Mouse (Mus musculus): ENCODE measurements at regions not wholly inside any gene's neighbourhood (a gene's known extent, or its start where the extent isn't known, plus 50 kb on each side); places are given as distances from the start of the nearest gene placed in this dataset.

DNA sequence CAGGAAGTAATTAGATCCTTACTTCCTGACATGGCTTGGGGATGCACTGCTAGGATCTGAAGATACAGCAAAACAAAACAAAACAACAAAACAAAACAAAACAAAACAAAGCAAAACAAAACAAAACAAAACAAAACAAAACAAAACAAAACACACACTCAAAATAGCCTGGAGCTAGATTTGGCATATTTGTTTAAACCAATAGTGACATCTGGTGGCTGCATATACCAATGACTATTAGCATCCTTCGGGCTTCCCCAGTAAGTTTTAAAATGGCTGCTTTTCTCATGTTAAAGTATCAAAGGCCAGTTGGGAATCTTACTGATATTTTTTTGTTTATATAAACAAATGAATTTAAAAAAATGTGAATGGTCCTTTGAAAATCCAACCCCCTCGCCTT is 52.9 kb upstream of the Ica1 start:
- H3K27ac ChIP-seq (replicated peaks) = no peak overlapping the region
- no peak overlapping the region for H3K9ac ChIP-seq (replicated peaks)
- no peak overlapping the region for H3K4me3 ChIP-seq
- peak; percentile 81 for ATAC-seq (replicated peaks)
- H3K4me2 ChIP-seq (replicated peaks) = no peak overlapping the region
- no peaks in the 10 kb centered on the region for H3K27me3 ChIP-seq
- H3K36me3 ChIP-seq = no peaks in the 10 kb centered on the region
- WGBS = 38% methylated on average over 2 of the region's 2 CpGs
- H3K4me1 ChIP-seq = no peaks in the 10 kb centered on the region
- H3K9me3 ChIP-seq = no peaks in the 10 kb centered on the region

GRCm38 (mm10) chr6:8832924-8833323 is 54.6 kb upstream of the Ica1 start:
- ATAC-seq (replicated peaks) = no peak
- WGBS = 83% methylated on average over 1 of the region's 1 CpGs
- Histone ChIP-seq H3K27ac (replicated peaks) (no peak overlapping the region), H3K4me2 (replicated peaks) (no peak overlapping the region), H3K4me1 (no peaks in the 10 kb centered on the region), H3K9me3 (no peaks in the 10 kb centered on the region), H3K36me3 (no peaks in the 10 kb centered on the region), H3K27me3 (no peaks in the 10 kb centered on the region), H3K4me3 (no peak overlapping the region), H3K9ac (replicated peaks) (no peak overlapping the region)

GRCm38 (mm10) chr6:8853657-8854056 is 75.4 kb upstream of the Ica1 start:
- Histone ChIP-seq H3K9me3 (no peaks in the 10 kb centered on the region), H3K4me1 (no peaks in the 10 kb centered on the region), H3K27me3 (no peaks in the 10 kb centered on the region), H3K4me3 (no peak overlapping the region), H3K4me2 (replicated peaks) (no peak overlapping the region), H3K9ac (replicated peaks) (no peak overlapping the region), H3K27ac (replicated peaks) (no peak overlapping the region), H3K36me3 (no peaks in the 10 kb centered on the region)
- no peak for ATAC-seq (replicated peaks)
- 87% methylated on average over 5 of the region's 5 CpGs for WGBS

DNA sequence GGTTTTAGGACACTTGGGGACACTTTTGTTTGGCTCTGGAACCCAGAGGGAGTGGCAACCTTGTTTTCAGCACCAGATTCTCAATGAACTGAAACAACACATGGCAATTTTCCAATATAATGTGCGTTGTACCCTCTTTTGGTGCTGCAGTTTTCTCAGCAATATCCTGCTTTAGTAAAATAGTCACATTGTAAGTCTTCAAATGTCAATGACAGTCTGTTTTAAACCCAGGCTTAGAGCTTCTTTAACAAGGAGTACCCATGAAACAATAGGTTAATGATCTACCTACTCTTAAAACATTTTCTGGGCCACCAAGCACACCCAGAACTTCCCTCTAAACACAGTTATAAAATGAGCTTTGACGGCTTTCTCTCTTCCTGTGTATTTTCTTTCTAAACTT is 82.3 kb upstream of the Ica1 start:
- Histone ChIP-seq H3K4me2 (replicated peaks) (no peak overlapping the region), H3K36me3 (no peaks in the 10 kb centered on the region), H3K4me3 (no peak overlapping the region), H3K27ac (replicated peaks) (no peak overlapping the region), H3K27me3 (no peaks in the 10 kb centered on the region), H3K9me3 (no peaks in the 10 kb centered on the region), H3K4me1 (no peaks in the 10 kb centered on the region), H3K9ac (replicated peaks) (no peak overlapping the region)
- WGBS = 73% methylated on average over 2 of the region's 2 CpGs
- ATAC-seq (replicated peaks) = no peak

DNA sequence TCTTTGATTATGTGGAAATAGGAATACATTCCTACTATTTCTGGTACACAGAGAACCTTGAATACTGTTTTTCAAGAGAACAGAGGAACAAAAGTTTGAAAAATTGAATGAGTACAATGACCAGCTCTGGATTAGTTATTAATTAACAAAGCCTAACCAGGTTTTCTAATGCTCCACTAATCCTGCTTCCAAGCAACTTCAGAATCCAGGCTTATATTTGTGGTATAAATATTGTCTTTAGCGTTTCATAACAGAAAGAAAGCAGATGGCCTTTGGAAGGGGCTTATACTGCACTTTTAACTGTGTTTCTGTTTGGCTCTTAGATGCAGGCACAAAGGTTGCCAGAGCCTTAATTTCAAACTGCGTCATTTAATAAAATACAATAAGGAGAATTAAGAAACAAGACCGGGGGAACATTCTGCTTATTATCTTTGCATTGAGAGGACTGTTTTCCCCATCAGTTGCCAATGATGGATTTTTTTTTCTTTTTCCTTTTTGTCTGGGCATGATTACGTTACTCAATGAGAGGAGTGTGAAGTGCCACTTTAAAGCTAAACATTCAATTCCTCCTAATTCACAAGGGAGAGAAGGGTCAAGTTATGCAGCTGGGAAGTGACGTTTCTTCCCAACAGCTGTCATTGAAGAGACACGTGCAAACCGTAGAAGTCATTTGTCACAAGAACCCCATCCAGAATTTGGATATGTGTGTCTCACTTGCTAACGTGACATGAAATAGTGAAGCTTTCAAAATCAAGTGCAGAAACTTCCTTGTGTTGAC is 84.2 kb upstream of the Nxph1 start:
- no peak overlapping the region for H3K27ac ChIP-seq (replicated peaks)
- no peaks in the 10 kb centered on the region for H3K4me1 ChIP-seq
- H3K9me3 ChIP-seq = no peaks in the 10 kb centered on the region
- WGBS = 22% methylated on average over 8 of the region's 8 CpGs
- ATAC-seq (replicated peaks) = 0 out of 2 replicates have a peak, but pooled peaks have one; percentile 53
- no peaks in the 10 kb centered on the region for H3K36me3 ChIP-seq
- H3K9ac ChIP-seq (replicated peaks) = no peak overlapping the region
- H3K4me2 ChIP-seq (replicated peaks) = no peak overlapping the region
- H3K27me3 ChIP-seq = no peaks in the 10 kb centered on the region
- H3K4me3 ChIP-seq = no peak overlapping the region

GRCm38 (mm10) chr6:8877373-8878070 is 70.7 kb upstream of the Nxph1 start:
- Histone ChIP-seq H3K27ac (replicated peaks) (no peak overlapping the region), H3K36me3 (no peaks in the 10 kb centered on the region), H3K4me1 (no peaks in the 10 kb centered on the region), H3K4me3 (no peak overlapping the region), H3K9ac (replicated peaks) (no peak overlapping the region), H3K9me3 (no peaks in the 10 kb centered on the region), H3K4me2 (replicated peaks) (peak overlapping the region; percentile 15; the same call in 1 of the 2 replicates), H3K27me3 (no peaks in the 10 kb centered on the region)
- no peak for ATAC-seq (replicated peaks)
- 38% methylated on average over 11 of the region's 11 CpGs for WGBS

DNA sequence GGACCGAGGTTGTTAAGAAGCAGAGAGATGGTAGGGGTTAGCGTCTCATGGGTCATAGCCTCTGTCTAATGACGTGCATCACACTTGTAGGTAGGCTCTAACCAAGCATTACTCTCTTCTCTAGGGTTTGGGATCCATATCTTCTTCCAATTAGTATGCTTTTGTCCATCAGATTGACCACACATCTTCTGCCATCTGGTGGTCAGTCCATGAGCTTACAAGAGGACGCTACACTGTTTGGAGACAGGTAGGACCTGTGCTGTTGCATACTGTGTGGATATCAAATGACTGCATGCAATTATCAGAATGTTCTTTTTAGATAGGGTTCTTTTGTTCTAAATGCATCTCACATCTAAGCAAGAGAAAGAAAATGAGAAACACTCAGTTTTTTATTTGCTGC is 54.6 kb upstream of the Nxph1 start:
- no peak for ATAC-seq (replicated peaks)

GRCm38 (mm10) chr6:8896097-8896496 is 52.1 kb upstream of the Nxph1 start:
- H3K27ac ChIP-seq (replicated peaks) = no peak overlapping the region
- WGBS = 88% methylated on average over 4 of the region's 4 CpGs
- no peak overlapping the region for H3K9ac ChIP-seq (replicated peaks)
- no peak overlapping the region for H3K4me3 ChIP-seq
- no peaks in the 10 kb centered on the region for H3K27me3 ChIP-seq
- no peaks in the 10 kb centered on the region for H3K9me3 ChIP-seq
- no peak for ATAC-seq (replicated peaks)
- no peaks in the 10 kb centered on the region for H3K36me3 ChIP-seq
- no peak overlapping the region for H3K4me2 ChIP-seq (replicated peaks)
- H3K4me1 ChIP-seq = peaks cover 24% of the 10 kb centered on the region

More for the DNA sequence above, 54.6 kb upstream of the Nxph1 start:
- H3K4me3 ChIP-seq = no peak overlapping the region
- H3K27ac ChIP-seq (replicated peaks) = no peak overlapping the region
- no peak overlapping the region for H3K4me2 ChIP-seq (replicated peaks)
- no peaks in the 10 kb centered on the region for H3K36me3 ChIP-seq
- peaks cover 12% of the 10 kb centered on the region for H3K4me1 ChIP-seq
- 78% methylated on average over 4 of the region's 4 CpGs for WGBS
- H3K9ac ChIP-seq (replicated peaks) = no peak overlapping the region
- H3K9me3 ChIP-seq = no peaks in the 10 kb centered on the region
- H3K27me3 ChIP-seq = no peaks in the 10 kb centered on the region

- Histone ChIP-seq H3K9ac (replicated peaks) (no peak overlapping the region), H3K9me3 (no peaks in the 10 kb centered on the region), H3K4me1 (peaks cover 24% of the 10 kb centered on the region), H3K36me3 (no peaks in the 10 kb centered on the region), H3K4me3 (no peak overlapping the region), H3K4me2 (replicated peaks) (no peak overlapping the region), H3K27ac (replicated peaks) (peak overlapping the region; percentile 55), H3K27me3 (no peaks in the 10 kb centered on the region)
- WGBS = 17% methylated on average over 5 of the region's 5 CpGs
- peak; percentile 60; the same call in 1 of the 2 replicates for ATAC-seq (replicated peaks)
Observed at GRCm38 (mm10) chr6:8896822-8897221, 51.4 kb upstream of the Nxph1 start.

- H3K4me1 ChIP-seq = peaks cover 24% of the 10 kb centered on the region
- 16% methylated on average over 7 of the region's 7 CpGs for WGBS
- H3K9ac ChIP-seq (replicated peaks) = no peak overlapping the region
- H3K4me2 ChIP-seq (replicated peaks) = no peak overlapping the region
- H3K9me3 ChIP-seq = no peaks in the 10 kb centered on the region
- no peak overlapping the region for H3K4me3 ChIP-seq
- H3K27ac ChIP-seq (replicated peaks) = peak overlapping the region; percentile 55; the same call in 1 of the 2 replicates
- no peaks in the 10 kb centered on the region for H3K27me3 ChIP-seq
- ATAC-seq (replicated peaks) = peak; percentile 72
- no peaks in the 10 kb centered on the region for H3K36me3 ChIP-seq
Observed at GRCm38 (mm10) chr6:8897334-8897733, 50.9 kb upstream of the Nxph1 start.

GRCm38 (mm10) chr6:8898268-8898667 is 50.0 kb upstream of the Nxph1 start:
- Histone ChIP-seq H3K9me3 (no peaks in the 10 kb centered on the region), H3K4me2 (replicated peaks) (no peak overlapping the region), H3K9ac (replicated peaks) (no peak overlapping the region), H3K27ac (replicated peaks) (no peak overlapping the region), H3K4me3 (no peak overlapping the region), H3K27me3 (no peaks in the 10 kb centered on the region), H3K4me1 (peaks cover 24% of the 10 kb centered on the region), H3K36me3 (no peaks in the 10 kb centered on the region)
- ATAC-seq (replicated peaks) = no peak
- WGBS = 84% methylated on average over 3 of the region's 3 CpGs
